Comparison of ENCODE assay signal across 15 mouse cellular contexts in genomic region chr2:157744619-157745018, GRCm38 (mm10). TPM values are rescaled to one million over a fixed set of nuclear protein-coding genes. Genes with fewer than 3 reads are reported as not detected.
DNase-seq lines count a peak whose midpoint lies in the region; ATAC-seq and TF ChIP-seq lines count a peak whose summit lies in the region.
"Had no signal": no experiment of that assay in that cellular context is flagged by ENCODE, and none has a peak within 500 bp of the region (broad histone marks: within the 10 kb centered on the region; RNA-seq: fewer than 3 reads in every experiment).

No protein-coding gene starts in this region.

- peak; percentile 58 for ATAC-seq in common myeloid progenitor, adult 5-6 weeks (replicated peaks; ENCODE audit: low read depth, poor library complexity, severe bottlenecking)
- ATAC-seq in megakaryocyte progenitor cell, adult 5-6 weeks (replicated peaks; ENCODE audit: poor library complexity), result peak; percentile 65; the same call in 1 of the 2 replicates
- ATAC-seq: forebrain, embryonic 13.5 days had no signal

- TF ChIP-seq CTCF in lung, adult 2 months (IDR thresholded peaks at IDR 0.05; ENCODE audit: insufficient read depth, low read length), result no peak

- peak; percentile 10 for DNase-seq in lung, postnatal 14 days
- DNase-seq in lung, adult 2 months, result no peak
- DNase-seq in thymus, postnatal 4 days, result peak; percentile 47
- DNase-seq in ovary, postnatal 10 days (ENCODE audit: low spot score), result no peak
- DNase-seq in cerebellum, postnatal 4 days (ENCODE audit: low spot score in 2 of 2), result no peak
- DNase-seq in adrenal gland, adult (ENCODE audit: inconsistent age in 2 of 2, low spot score in 1 of 2), result no peak
- DNase-seq: cerebellum, adult 2 months; embryo, embryonic 11 days; gastrocnemius, adult 2 months; heart, postnatal 10 days; kidney, adult 8-10 months had no signal

- H3K4me1 ChIP-seq in lung, adult 2 months (ENCODE audit: control insufficient read depth, insufficient read depth, low read length), result no peaks in the 10 kb centered on the region

- no peak for TF ChIP-seq POLR2A in lung, adult 2 months (IDR thresholded peaks at IDR 0.05; ENCODE audit: borderline replicate concordance, extremely low read depth, low read depth, low read length)

- 34% methylated on average over 7 of the region's 7 CpGs for WGBS in lung, adult 2 months

- H3K4me3 ChIP-seq in lung, adult 2 months (replicated peaks; ENCODE audit: extremely low read depth, low read depth, low read length), result no peak overlapping the region
- H3K4me3 ChIP-seq: forebrain, embryonic 13.5 days; gastrocnemius, adult 2 months; hindbrain, embryonic 15.5 days had no signal

RNA-seq across cellular contexts. Expression of gene Ctnnbl1, which starts 7.4 kb away (rescaled TPM):
- polyA plus RNA-seq in lung, adult 2 months (2012; rRNA removed), result 13.6 and 27.0 TPM in 2 replicates
- total RNA-seq in common myeloid progenitor, adult 5-6 weeks (2017), result 42.1 and 46.4 TPM in 2 replicates
- 22.5 and 26.0 TPM in 2 replicates for total RNA-seq in megakaryocyte progenitor cell, adult 5-6 weeks (2015)
- 44.0 and 52.0 TPM in 2 replicates for total RNA-seq in megakaryocyte progenitor cell, adult 5-6 weeks (2017)

Comparison
In these comparisons a context has a peak if more than half of its experiments do, and no peak if none do; other contexts are left out.
1. DNase-seq: peak in lung, postnatal 14 days (single experiment) and thymus, postnatal 4 days (single experiment); none in lung, adult 2 months (single experiment), ovary, postnatal 10 days (single experiment), cerebellum, postnatal 4 days (0 of 2) and adrenal gland, adult (0 of 2).